Mouse (Mus musculus) brain, embryonic 14.5 days (tissue): ENCODE measurements at regions not wholly inside any gene's neighbourhood (a gene's known extent, or its start where the extent isn't known, plus 50 kb on each side); places are given as distances from the start of the nearest gene placed in this dataset.

ENCODE experiments used
- CTCF ChIP-seq: fragments of 200-500 bp; IDR thresholded peaks from 2 replicates; pipeline ENCODE4 v1.5.1; 2012; ENCODE audit warnings: inconsistent platforms, mild to moderate bottlenecking, moderate library complexity, borderline replicate concordance; ENCODE audit not compliant: insufficient read depth, insufficient read length; ENCODE audit errors: extremely low read depth
- POLR2A ChIP-seq: fragments of 200-500 bp; IDR thresholded peaks from 2 replicates; pipeline ENCODE4 v1.6.1; 2012; ENCODE audit warnings: mild to moderate bottlenecking, inconsistent platforms, borderline replicate concordance; ENCODE audit not compliant: poor library complexity, insufficient read depth, insufficient read length, severe bottlenecking; ENCODE audit errors: extremely low read depth

GRCm38 (mm10) chr17:84112411-84113031 is 75.2 kb downstream of the Zfp36l2 start:
- TF ChIP-seq POLR2A (no peak), CTCF (no peak)
